Mouse (Mus musculus) A20 (cell line): Measurements from ENCODE around the gene Mat2a.
"Not testable (repeated sequence)": the region's sequence is repeated elsewhere in the genome, so short reads cannot be mapped to it uniquely, and the experiment has no call there.

Experiments used
- DNase-seq: peaks from one replicate; pipeline ENCODE4 v3.0.0-alpha.2; 2011; ENCODE audit warnings: low read depth, low spot score

Mat2a gene

GRCm38 (mm10) chr6:72439355-72440185 is at the start of gene Mat2a:
Mat2a (minus strand) TSS chr6:72439558.
- peak; percentile 84 for DNase-seq

GRCm38 (mm10) chr6:72488850-72489249 is 49.5 kb upstream of the Mat2a start:
- DNase-seq, result no peak

GRCm38 (mm10) chr6:72487282-72487681 is 47.9 kb upstream of the Mat2a start:
- no peak for DNase-seq

DNA sequence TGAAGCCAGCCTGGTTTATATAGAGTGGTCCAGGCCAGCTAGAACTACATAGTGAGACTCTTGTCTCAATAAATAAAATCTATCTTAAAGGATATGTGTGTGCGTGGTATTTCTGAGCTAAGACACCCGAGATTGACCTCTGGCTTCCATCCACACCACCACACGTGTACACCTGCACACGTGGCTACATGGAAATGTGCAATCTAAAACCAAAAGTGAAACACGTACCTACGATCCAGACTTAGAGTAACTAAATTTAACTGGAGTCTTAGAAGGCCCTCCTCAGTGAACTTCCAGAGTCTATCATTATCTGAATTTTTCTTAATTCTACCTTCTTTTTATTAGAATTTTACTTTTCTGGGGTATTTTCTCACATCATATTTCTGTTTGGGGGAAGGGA is 46.9 kb upstream of the Mat2a start:
- peak; percentile 31 for DNase-seq

GRCm38 (mm10) chr6:72484887-72485286 is 45.5 kb upstream of the Mat2a start:
- DNase-seq, result no peak

- DNase-seq, result no peak
These were observed 42.8 kb upstream of the Mat2a start for GRCm38 (mm10) chr6:72482156-72482555.

DNA sequence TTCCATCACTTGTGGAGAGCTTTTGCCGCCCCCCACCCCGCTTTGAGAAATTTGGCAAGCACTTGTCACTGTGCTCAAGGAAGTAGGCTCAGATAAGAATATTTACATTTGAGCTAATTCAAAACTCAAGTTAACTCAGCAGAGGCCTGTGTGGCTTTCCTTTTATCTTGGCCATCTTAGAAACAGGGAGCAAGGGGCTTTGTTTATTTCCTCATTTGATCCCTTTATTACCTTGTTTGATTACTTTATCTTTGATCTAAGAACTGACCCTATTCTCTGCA is 41.0 kb upstream of the Mat2a start:
- no peak for DNase-seq

DNA sequence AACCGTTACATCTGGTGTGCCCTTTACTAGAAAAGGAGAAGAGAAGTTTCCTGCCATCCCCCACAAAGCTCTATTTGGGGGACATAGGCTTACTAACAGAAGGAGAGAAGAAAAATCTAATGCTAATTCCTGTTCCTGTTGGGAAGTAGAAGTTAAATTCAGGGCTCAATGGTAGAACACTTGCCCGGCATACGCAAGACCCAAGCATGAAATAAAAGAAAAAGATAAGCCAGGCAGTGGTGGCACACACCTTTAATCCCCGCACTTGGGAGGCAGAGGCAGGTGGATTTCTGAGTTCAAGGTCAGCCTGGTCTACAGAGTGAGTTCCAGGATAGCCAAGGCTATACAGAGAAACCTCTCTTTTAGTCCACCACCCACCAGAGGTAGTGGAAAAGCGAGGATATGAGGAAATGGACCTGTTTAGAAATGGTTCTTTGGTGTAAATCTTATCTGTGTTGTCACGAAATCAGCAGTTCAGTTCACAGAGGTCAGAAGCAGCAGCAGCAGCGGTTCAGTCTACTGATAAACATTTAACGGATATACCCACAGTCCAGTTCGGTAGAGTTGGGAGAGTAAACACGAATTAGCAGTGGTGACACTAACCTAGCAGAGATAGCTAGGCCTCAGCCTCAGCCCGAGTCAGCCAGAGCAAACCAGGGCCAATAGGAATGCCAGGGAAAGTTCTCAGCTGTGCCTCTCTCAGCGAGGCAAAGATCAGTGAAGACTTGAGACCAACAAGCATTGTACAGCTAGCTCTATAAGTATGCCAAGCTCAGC is 40.5 kb upstream of the Mat2a start:
- no peak for DNase-seq

DNA sequence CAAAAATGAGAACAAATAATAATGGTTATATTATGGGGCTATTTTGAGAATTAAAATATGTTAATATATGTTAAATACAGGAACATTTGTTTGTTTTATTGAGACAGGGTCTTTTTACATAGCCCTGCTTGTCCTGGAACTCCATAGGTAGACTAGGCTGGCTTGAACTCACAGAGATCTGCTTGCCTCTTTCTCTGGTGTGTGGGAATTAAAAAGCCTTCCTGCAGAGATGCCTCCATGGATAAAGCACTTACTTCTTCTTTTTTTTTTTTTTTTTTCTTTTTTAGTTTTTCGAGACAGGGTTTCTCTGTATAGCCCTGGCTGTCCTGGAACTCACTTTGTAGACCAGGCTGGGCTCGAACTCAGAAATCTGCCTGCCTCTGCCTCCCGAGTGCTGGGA is 39.3 kb upstream of the Mat2a start:
- not testable (repeated sequence) for DNase-seq

- no peak for DNase-seq
These were observed 38.3 kb upstream of the Mat2a start for GRCm38 (mm10) chr6:72477621-72478020.

DNA sequence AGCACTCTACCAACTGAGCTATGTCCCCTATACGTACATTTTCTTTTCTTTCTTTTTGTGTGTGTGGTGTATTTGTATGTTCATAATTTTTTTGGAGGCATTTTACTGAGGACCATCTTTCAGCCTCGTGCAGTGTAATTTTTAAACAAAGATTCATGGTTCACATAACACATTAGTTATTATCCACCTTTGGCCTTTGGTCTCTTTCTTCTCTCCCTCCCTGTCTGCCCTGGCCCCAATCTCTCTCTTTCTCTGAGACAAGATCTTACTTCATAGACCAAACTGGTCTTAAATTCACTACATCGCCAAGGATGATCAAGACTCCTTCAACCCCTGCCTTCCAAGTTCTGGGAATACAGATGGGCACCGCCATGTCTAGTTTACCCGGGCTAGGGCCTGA is 37.5 kb upstream of the Mat2a start:
- no peak for DNase-seq

- no peak for DNase-seq
These were observed 36.0 kb upstream of the Mat2a start for GRCm38 (mm10) chr6:72475221-72475985.

DNA sequence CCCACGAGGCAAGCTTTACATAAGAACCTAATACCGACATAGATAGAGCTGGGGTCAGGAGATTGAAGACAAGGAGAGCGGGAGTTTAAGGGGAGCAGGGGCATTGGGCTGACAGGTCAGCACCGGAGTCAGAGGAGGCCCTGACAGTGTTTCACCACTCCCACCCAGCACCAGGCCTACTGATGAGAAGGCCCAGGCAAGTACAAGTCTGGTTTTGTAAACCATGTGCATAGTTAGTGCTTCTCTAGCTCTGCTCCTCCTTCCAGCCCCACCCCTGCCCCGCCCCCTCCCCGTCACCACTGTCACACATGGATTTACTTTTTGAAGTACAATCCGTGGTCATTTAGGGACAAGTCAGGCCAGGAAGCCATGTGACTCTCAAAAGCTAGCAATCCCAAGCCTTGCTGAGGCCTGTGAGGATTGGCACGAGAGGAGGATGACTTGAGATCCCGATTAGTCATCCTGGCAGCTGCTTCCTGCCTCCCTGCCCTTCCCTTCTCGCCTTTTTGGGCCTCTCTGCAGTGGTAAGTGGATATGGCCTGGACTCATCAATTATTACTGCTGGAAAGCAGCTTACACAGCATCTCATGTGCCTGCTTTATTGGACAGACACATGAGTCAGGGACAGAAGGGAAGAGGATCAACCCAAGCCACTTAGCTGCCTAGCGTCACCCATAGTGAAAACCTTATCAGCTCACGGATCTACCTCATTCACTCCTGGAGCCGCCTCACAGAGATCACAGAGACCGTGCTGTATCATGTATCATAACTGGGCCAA is 34.1 kb upstream of the Mat2a start:
- DNase-seq, result no peak

- DNase-seq, result no peak
These were observed 26.8 kb upstream of the Mat2a start for GRCm38 (mm10) chr6:72466171-72466570.

- DNase-seq, result no peak
These were observed 26.2 kb upstream of the Mat2a start for GRCm38 (mm10) chr6:72465361-72466157.

DNA sequence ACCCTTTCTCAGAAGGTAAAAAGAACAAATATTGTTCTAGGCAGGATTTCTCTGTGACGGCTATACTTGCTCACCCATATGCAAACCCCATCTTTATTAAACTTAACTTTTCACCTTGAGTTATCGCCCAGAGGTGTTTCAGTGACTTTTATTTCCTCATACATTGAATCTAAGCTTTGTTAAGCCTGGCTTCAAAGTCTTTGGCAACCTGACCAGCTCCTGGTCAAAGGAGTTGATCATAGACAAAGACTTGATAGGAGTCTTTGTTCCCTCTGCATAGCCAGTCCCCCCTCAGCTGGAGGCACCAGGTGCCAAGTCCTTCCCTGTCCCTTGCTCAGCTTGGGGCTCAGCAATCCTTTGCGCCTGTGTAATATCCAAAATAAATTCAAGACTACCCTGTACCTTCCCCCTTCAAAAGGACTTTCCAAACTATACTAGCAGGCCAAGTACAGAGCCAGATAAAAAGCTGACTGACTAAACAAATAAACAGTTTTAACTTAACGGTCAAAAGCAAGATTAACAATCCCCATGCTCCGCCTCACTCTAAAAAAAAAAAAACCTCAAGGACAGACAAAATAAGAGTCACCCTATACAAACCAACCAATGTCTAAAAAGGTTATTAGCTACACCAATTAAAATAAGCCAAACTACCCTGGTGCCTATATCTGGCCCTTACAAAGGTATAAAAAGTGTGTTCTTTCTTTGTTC is 23.3 kb upstream of the Mat2a start:
- not testable (repeated sequence) for DNase-seq

- no peak for DNase-seq
These were observed 20.9 kb upstream of the Mat2a start for GRCm38 (mm10) chr6:72460036-72460801.

- no peak for DNase-seq
These were observed 19.6 kb upstream of the Mat2a start for GRCm38 (mm10) chr6:72458921-72459320.

DNA sequence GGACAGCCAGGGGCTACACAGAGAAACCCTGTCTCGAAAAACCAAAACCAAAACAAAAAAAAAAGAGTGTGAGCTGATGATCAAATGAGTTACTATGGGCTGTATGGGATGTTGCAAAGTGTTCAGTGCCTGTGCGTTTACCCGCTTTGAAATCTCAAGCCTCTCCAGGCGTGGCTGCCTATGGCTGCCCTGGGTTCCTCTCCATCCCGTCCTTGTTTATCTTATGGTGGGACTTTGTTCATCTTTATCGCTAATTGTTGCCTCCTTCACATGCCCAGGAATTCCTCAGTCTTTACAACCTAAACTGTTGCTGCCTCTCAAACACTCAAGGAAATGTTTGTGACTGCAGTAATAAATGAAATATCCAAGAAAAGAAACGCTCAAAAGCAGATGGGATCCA is 19.1 kb upstream of the Mat2a start:
- no peak for DNase-seq
